Mouse (Mus musculus) brain, embryonic 14.5 days (tissue): Measurements from ENCODE around the gene Tceal3.

Experiments
- CTCF ChIP-seq: fragments of 200-500 bp; IDR thresholded peaks from 2 replicates; pipeline ENCODE4 v1.5.1; 2012; ENCODE audit warnings: inconsistent platforms, mild to moderate bottlenecking, moderate library complexity, borderline replicate concordance; ENCODE audit not compliant: insufficient read depth, insufficient read length; ENCODE audit errors: extremely low read depth
- POLR2A ChIP-seq: fragments of 200-500 bp; IDR thresholded peaks from 2 replicates; pipeline ENCODE4 v1.6.1; 2012; ENCODE audit warnings: mild to moderate bottlenecking, inconsistent platforms, borderline replicate concordance; ENCODE audit not compliant: poor library complexity, insufficient read depth, insufficient read length, severe bottlenecking; ENCODE audit errors: extremely low read depth

- TF ChIP-seq POLR2A = no peak
- no peak for TF ChIP-seq CTCF
Observed at GRCm38 (mm10) chrX:136666281-136666706, 75.7 kb downstream of the Tceal3 start.
